Mouse (Mus musculus) ES-Bruce4 (cell line): Measurements from ENCODE around the gene Cux1.

Experiments used
- CTCF ChIP-seq: IDR thresholded peaks from one replicate; pipeline ENCODE4 v1.8.1; 2011; ENCODE audit warnings: low read depth, low read length
- EP300 ChIP-seq: IDR thresholded peaks from 2 replicates; pipeline ENCODE4 v1.6.1; 2011; ENCODE audit warnings: low read depth, low read length; ENCODE audit not compliant: insufficient read depth
- POLR2A ChIP-seq: IDR thresholded peaks from one replicate; pipeline ENCODE4 v1.8.1; 2011; ENCODE audit warnings: low read length; ENCODE audit not compliant: insufficient read depth

DNA sequence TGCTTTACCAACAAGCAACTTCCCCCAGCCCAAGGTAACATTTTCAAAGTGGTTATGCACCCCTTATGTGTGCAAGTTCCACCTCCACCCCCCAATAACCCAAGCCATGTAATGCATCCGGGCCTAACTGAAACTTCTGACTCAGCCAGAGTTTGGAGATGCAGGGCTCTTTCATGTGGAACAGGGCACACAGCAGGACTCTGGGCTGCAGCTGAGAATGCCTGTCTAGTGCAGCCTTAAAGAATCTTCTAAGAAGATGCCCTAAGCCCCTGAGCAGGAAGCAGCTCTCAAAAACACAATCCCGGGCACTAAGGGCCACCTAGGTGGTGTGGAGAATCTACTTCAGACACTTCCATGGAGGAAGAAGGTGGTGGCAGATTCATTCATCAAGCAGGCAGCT lies 16.6 kb downstream of the Cux1 start:
- TF ChIP-seq CTCF (no peak), EP300 (no peak), POLR2A (no peak)
